Mouse (Mus musculus): ENCODE measurements around the gene Lsp1.

Lsp1 gene

DNA sequence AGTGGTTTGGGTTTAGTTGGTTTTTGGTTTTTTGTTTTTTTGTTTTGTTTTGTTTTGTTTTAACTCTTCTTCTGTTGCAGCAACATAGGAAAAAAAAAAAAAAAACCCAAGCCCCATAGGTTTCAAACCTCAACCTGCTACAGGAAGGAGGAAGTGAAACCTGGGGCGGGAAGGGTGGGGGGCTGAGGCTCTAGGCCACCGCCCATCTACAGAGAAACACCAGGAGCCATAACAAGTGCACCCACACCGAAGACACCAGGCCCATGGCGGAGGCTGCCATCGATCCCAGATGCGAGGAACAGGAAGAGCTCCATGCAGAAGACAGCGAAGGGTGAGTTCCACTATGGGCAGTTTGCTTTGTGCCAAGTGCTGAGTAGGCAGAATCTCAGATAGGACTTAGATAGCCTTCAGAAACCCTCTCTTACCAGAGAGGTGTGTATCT is at the start of gene Lsp1:
Lsp1 (plus strand) TSS at position 174 of the 442 bp plus-strand sequence.
- no peak for DNase-seq (ENCODE audit: low spot score in 2 of 2)

DNA sequence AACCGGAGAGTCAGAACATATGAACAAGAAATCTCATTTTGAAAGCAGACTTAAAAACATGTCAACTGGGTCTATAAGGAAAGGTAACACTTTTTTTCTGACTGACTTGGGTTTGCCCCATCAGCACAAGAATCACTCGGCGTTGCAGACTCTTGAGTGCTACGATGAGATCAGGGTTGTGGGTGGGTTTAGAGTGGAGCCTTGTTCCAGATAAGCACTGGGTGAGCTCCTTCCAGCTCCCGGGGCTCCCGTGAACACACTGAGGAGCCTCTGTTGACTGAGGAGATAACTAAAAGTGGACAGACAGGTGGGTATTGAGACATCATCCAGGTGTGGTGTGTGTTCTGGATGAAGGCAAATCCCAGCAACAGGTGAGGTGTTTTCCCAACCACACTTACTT is 47.3 kb upstream of the Lsp1 start:
- no peak for DNase-seq (ENCODE audit: low spot score in 2 of 2)

DNA sequence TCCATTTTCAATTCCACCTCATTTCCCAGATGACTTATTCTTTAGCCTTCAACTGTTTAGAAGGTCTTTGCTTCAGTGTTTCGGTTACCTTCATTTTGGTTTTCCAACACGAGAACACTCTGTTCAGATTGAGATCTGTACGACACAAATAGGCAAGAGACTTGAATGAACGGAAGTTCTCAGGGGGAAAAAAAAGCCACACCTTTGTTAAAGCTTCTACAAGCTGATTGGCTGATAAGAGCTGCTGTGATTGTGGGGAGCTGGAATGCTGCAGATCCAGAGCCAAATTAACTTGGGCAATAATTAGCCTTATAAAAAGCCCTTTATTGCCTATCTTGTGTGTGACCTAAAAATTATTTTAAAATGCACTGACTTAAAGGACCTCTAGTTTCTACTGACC is 45.3 kb upstream of the Lsp1 start:
- DNase-seq (ENCODE audit: low spot score in 2 of 2): no peak

DNA sequence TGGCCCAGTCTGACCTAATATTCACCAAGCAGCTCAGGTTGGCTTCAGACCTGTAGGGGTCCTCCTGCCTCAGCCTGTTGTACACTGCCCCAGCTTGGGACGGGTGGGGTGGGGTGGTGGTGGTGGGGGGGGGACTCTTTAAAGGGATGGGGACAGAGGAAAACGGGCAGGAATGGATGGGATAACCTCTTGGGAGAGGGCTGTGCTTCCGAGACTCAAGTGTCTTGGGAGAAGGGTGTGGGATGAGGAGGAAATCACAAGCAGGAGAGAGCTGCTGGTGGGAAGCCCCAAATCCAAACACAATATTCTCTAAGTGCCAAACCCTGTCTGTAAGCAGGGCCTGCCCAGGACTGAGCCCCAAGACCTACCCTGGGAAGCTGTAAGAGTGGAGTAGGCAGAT is 44.4 kb upstream of the Lsp1 start:
- no peak for DNase-seq (ENCODE audit: low spot score in 2 of 2)

GRCm38 (mm10) chr7:142418027-142418426 is 42.6 kb upstream of the Lsp1 start:
- DNase-seq (ENCODE audit: low spot score in 2 of 2): no peak

GRCm38 (mm10) chr7:142418679-142419078 is 41.9 kb upstream of the Lsp1 start:
- DNase-seq (ENCODE audit: low spot score in 2 of 2): no peak

DNA sequence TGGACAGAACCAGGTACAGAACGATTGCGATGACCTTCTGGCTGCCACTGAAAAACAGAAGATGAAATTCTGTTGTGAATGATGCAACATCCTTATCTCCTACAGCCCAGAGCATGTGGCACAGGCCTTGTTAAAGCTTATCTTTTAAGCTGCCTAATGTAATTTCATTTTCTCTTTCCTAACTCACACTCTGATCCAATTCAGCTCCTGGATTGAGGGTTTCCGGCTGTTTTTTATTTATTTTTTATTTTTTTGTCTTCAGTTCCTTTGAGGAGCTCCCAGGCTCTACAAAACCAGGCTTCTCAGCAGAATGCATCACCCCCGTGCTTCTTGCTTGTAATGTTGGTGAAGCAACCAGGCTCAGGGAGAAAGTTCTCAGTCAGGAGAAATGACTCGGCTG is 40.7 kb upstream of the Lsp1 start:
- DNase-seq (ENCODE audit: low spot score in 2 of 2): no peak

DNA sequence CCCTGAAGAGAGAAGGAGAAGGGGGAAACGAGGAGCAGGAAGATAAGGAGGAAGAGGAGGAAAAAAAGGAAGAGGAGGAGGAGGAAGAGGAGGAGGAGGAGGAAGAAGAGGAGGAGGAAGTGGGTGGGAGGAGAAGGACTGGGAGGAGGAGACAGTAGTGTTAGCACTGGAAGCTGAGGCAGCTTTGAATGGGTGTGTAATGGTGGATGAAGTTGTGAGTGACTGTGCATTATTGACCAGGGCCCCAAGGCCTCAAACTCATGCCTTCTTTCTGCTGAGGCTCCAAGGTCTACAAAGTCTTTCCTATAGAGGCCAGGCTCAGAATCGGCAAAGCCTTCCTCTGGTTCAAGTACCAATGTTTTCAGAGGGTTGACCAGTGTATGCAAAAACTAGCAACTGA is 38.8 kb upstream of the Lsp1 start:
- DNase-seq (ENCODE audit: low spot score in 2 of 2): no peak

DNA sequence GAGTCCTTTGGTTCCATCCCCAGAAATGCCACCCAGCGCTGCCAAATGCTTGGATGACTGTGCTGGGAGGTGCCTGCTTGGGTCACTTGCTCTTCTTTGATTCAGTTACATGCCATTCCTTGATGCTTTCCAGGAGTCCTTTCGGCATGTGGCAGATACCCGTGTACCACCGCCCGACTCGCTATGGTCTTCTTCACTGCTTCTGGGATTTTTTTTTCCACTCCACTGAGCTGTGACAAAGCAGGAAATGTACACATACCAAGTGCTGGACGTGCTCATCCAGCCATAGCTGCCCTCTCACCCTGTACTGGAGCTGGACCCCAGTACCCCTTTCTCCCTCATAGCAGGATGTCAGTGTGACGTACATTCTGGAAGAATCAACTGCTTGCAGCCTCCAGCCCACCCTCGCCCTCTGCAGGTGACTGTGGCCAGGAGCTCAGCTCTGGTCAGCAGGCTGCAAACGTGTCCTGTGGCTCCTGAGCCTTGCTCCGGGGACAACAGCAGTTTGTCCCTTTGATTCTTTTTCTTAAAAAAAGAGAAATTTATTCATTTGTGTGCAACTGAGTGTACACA is 34.9 kb upstream of the Lsp1 start:
- DNase-seq (ENCODE audit: low spot score in 2 of 2): no peak

DNA sequence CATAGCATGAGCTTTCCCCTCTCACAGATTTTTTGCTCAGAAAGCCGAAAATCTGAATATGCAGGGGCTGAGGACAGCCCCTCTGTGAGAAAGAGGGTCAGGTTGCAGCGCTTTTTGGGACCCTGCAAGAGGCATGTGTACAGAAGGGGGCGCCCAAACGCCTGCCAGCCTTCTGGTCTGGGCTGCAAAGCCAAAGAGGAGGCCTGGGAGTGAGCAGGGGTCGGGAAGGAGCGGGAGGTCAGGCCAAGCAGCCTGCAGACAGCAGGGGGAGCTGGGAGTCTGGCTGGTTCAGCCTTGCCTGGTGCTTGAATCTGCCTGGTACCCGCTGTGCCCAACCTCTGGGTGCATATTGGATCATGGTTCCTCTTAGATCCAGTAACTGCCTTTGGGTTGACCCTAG is 32.4 kb upstream of the Lsp1 start:
- peak; percentile 39 to 68 for DNase-seq (ENCODE audit: low spot score in 2 of 2)

GRCm38 (mm10) chr7:142430160-142430678 is 30.4 kb upstream of the Lsp1 start:
- no peak for DNase-seq (ENCODE audit: low spot score in 2 of 2)

GRCm38 (mm10) chr7:142431106-142431505 is 29.5 kb upstream of the Lsp1 start:
- no peak for DNase-seq (ENCODE audit: low spot score in 2 of 2)

DNA sequence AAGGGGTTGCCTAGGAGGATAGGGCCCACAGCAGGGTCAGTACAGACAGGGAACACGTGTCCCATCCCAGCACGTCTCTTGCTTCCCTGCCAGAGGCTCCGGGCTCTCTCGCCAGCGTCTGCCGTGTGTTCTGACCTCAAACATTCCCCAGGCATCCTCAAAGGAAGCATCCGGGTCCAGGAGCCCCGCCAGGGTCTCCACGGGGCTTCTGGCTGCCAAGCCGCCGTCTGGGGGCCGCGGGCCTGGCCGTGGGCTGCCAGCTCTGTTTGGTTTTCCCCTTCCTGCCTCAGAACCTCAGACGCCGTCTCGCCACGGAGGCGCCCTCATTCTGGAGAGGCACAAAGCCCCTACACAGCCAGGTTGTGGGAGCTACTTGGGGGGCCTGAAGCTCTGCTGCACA is 27.0 kb upstream of the Lsp1 start:
- peak in 1 of 2 experiments; percentile 41 for DNase-seq (ENCODE audit: low spot score in 2 of 2)

GRCm38 (mm10) chr7:142434137-142434865 is 26.3 kb upstream of the Lsp1 start, which contains the start of gene Syt8:
Syt8 (plus strand) TSS chr7:142434850.
- DNase-seq (ENCODE audit: low spot score in 2 of 2): no peak

DNA sequence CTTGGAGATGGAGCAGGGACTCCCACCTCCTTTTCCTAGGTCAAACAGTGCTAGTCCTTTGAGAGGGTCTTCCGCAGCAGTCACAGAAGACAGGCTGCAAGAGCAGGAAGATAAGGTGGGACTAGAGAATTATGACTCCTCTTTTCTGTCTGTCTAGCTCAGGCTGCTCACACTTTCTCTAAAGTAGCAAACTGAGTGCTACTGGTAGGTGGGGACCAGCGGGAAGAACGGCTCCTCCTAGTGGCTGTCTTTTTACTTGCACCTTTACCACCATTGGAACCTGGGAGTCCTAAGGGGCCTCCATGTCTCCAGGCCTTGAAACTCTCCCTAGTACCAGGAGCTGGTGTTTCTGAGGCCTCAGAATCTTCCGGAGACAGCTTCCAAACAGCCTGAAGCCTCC is 25.1 kb upstream of the Lsp1 start:
- DNase-seq (ENCODE audit: low spot score in 2 of 2): peak; percentile 66 to 81

- no peak for DNase-seq (ENCODE audit: low spot score in 2 of 2)
Observed at GRCm38 (mm10) chr7:142437324-142437723, 23.3 kb upstream of the Lsp1 start.

GRCm38 (mm10) chr7:142439966-142440365 is 20.6 kb upstream of the Lsp1 start:
- DNase-seq (ENCODE audit: low spot score in 2 of 2): no peak

DNA sequence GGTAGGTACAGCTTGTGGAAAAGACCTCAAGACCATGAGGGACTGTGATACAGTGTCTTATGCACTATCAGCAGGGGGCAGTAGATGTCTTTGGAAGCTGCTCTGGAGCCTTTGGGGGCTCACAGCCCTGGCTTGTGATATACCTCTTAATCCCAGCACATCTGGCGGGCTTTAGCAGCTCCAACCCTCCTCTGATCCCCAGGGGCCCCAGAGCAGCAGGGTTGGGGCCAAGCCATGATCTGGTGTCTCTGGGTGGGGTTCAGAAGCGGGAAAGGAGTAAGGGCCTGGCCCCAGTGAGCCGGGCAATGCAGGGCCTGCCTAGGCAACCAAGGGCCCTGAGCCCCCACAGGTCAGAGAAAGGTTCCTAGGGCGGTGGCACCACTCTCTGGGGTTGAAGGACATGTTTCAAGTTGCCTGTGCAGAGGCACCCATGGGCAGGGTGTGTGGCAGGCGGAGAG is 19.9 kb upstream of the Lsp1 start:
- peak; percentile 77 to 87 for DNase-seq (ENCODE audit: low spot score in 2 of 2)

DNA sequence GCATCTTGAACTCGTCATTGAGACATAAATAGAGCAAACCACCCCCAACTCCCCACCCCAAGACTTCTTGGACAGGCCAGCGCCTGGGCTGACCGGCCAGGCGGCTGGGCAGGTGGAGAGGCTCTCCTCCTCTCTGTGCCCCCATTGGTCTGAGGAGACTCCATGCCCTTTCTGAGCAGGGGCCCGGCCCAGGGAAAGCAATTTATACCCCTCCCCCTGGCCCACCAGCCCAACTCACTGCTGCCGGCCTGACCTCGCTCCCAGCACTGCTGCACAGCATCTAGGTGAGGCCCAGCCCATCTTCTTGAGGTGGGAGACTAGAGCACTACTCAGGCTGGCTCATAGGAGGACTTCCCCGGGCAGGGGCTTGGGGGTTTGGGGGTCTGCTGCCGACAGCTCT is 19.0 kb upstream of the Lsp1 start, which contains the start of gene Tnni2:
Tnni2 (plus strand) TSS at position 224 of the 400 bp plus-strand sequence.
- DNase-seq (ENCODE audit: low spot score in 2 of 2): no peak

DNA sequence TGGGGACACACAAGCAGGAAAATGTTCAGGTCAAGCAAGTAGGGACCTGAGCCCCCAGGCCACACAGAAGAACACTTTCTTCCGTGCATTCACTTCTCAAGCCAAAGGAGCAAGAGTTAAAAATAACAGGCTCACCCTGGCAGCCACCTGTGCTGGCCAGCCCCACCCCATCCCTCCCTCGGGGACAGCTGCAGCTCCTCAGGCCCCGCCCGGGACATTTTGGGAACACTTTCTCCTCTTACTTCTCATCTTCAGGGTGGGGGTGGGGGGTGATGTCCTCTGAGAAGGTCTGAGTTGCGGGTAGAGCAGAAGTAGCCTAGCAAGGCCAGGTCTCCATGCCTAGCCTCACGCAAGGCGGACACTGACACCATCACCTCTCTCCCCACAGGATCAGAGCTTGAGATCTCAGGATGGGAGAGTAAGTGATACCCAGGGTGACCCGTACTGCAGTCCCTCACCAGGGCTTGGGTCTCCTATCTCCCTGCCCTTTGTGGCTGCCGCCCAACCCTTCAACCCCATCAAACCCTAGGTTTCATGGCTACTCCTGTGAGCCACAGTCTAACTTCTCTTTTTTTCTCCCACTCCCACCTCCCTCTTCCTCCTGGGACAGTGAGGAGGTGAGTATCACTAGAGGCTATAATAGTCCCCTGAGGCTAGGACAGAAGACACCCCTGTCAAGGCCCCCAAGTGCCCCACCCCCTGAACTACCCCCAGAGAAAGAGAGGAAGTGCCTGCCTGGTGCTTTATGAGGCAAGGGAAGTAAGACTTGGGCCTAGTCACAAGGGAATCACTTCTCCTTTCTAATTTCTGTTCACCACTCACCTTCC is 18.3 kb upstream of the Lsp1 start:
- no peak for DNase-seq (ENCODE audit: low spot score in 2 of 2)

GRCm38 (mm10) chr7:142442908-142443420 is 17.6 kb upstream of the Lsp1 start:
- no peak for DNase-seq (ENCODE audit: low spot score in 2 of 2)

DNA sequence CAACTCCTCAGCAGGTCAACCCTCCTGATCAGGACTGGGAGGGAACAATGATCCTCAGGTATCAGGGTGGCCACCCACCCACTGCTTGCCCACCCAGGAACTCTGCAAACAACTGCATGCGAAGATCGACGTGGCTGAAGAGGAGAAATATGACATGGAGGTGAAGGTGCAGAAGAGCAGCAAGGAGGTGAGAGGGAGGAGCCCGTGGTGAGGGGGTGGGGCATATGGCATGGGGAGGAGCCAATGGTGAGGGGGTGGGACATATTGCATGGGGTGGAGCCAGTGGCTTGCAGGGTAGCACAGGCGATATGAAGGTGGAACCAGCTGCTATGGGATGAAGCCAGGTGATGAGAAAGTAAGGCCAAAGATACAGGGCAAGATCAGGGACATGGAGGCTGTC is 17.1 kb upstream of the Lsp1 start:
- DNase-seq (ENCODE audit: low spot score in 2 of 2): no peak

Measured in thymus, postnatal 10 days (tissue).